Mouse (Mus musculus): ENCODE data around the gene Olfr821. TPM values are rescaled to one million over a fixed set of nuclear protein-coding genes. Genes with fewer than 3 reads are reported as not detected.

Gene Olfr821
- total and polyA plus RNA-seq, 3 experiments = not detected

DNA sequence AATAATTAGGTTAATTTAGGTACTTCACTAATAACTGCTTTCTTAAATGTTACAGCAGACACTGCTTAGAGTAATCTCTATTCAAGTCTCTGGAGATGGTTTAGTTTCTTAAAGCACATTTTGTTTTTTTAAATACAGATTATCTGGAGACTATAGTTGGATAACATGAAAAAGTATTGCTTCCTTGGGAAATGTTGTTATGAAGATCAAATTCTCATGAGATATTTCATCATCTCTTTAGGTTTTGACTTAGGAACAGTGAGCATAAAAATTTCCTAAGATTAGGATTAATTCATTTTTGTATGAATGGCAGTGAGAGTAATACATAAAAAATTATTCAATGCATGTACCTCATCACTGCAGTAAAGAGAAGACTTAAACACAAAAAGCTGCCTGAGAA lies 40.8 kb downstream of the Olfr821 start, which contains the start of gene Olfr822:
Olfr822 (plus strand) TSS at position 301 of the 400 bp plus-strand sequence.
- Histone ChIP-seq H3K36me3 (ENCODE audit: control insufficient read depth in 1 of 2, insufficient read depth in 2 of 2, low read length in 2 of 2) (no peaks in the 10 kb centered on the region), H3K79me2 (ENCODE audit: control insufficient read depth, insufficient read depth, low read length, poor library complexity) (no peaks in the 10 kb centered on the region), H3K9me3 (replicated peaks; ENCODE audit: insufficient read depth, low read length) (no peaks in the 10 kb centered on the region), H3K27me3 (ENCODE audit: control insufficient read depth in 1 of 2, insufficient read depth in 2 of 2, low read length in 2 of 2) (no peaks in the 10 kb centered on the region), H3K4me1 (ENCODE audit: control insufficient read depth in 1 of 2, insufficient read depth in 2 of 2, low read length in 2 of 2) (no peaks in the 10 kb centered on the region), H3K4me3 (ENCODE audit: control insufficient read depth in 1 of 2, insufficient read depth in 1 of 2, low read depth in 2 of 2, low read length in 2 of 2) (no peak within 1 kb of the TSS), H3K27ac (ENCODE audit: control insufficient read depth, low read depth, low read length) (no peak within 1 kb of the TSS), H3K9ac (ENCODE audit: control insufficient read depth, low read depth, low read length, poor library complexity, severe bottlenecking) (no peak within 1 kb of the TSS)
- DNase-seq (ENCODE audit: low read depth, low spot score) = no peak
- TF ChIP-seq EP300 (IDR thresholded peaks at IDR 0.05; ENCODE audit: low read depth in 1 of 2, low read length in 2 of 2) = no peak
- TF ChIP-seq UBTF (IDR thresholded peaks at IDR 0.05; ENCODE audit: borderline replicate concordance, insufficient read depth, low read depth, low read length) = no peak
- TF ChIP-seq POLR2A (IDR thresholded peaks at IDR 0.05; ENCODE audit: control insufficient read depth in 1 of 2, insufficient read depth in 1 of 2, low read depth in 1 of 2, low read length in 2 of 2, poor library complexity in 1 of 2) = no peak
- TF ChIP-seq ZNF384 (IDR thresholded peaks at IDR 0.05; ENCODE audit: low read depth, low read length) = no peak
- no peak for TF ChIP-seq CHD2 (IDR thresholded peaks at IDR 0.05; ENCODE audit: low read length)
- TF ChIP-seq MXI1 (IDR thresholded peaks at IDR 0.05; ENCODE audit: low read depth, low read length) = no peak
- no peak for TF ChIP-seq MAZ (IDR thresholded peaks at IDR 0.05; ENCODE audit: low read depth, low read length)
- no peak for TF ChIP-seq POLR2AphosphoS2 (IDR thresholded peaks at IDR 0.05; ENCODE audit: low read length)
- TF ChIP-seq E2F4 (IDR thresholded peaks at IDR 0.05; ENCODE audit: borderline replicate concordance, low read depth, low read length) = no peak
- TF ChIP-seq USF2 (IDR thresholded peaks at IDR 0.05; ENCODE audit: borderline replicate concordance in 1 of 2, insufficient read depth in 1 of 2, low read depth in 1 of 2, low read length in 2 of 2) = no peak
- no peak for TF ChIP-seq CTCF (IDR thresholded peaks at IDR 0.05 in 2 of 3, conservative IDR thresholded peaks at IDR 0.05 in 1 of 3; ENCODE audit: control insufficient read depth in 1 of 3, insufficient read depth in 1 of 3, low read depth in 2 of 3, low read length in 3 of 3, poor library complexity in 1 of 3, severe bottlenecking in 1 of 3)

Other genes starting within 250 kb of the Olfr821 start
- not detected in 2 replicates for gene Olfr810, start 235.4 kb upstream of the Olfr821 start, total RNA-seq (2012; rRNA removed)
- gene Olfr810, start 235.4 kb upstream of the Olfr821 start, polyA plus RNA-seq (2012; ENCODE audit: insufficient read depth in 1 of 2, insufficient read length in 2 of 2, low read depth in 1 of 2, low replicate concordance in 2 of 2, missing spikeins in 1 of 2) = not detected
- not detected in 2 replicates for gene Olfr811, start 226.0 kb upstream of the Olfr821 start, total RNA-seq (2012; rRNA removed)
- not detected for gene Olfr811, start 226.0 kb upstream of the Olfr821 start, polyA plus RNA-seq (2012; ENCODE audit: insufficient read depth in 1 of 2, insufficient read length in 2 of 2, low read depth in 1 of 2, low replicate concordance in 2 of 2, missing spikeins in 1 of 2)
- not detected in 2 replicates for gene Olfr812, start 184.3 kb upstream of the Olfr821 start, total RNA-seq (2012; rRNA removed)
- not detected for gene Olfr812, start 184.3 kb upstream of the Olfr821 start, polyA plus RNA-seq (2012; ENCODE audit: insufficient read depth in 1 of 2, insufficient read length in 2 of 2, low read depth in 1 of 2, low replicate concordance in 2 of 2, missing spikeins in 1 of 2)
- not detected in 2 replicates for gene Olfr813, start 175.0 kb upstream of the Olfr821 start, total RNA-seq (2012; rRNA removed)
- gene Olfr813, start 175.0 kb upstream of the Olfr821 start, polyA plus RNA-seq (2012; ENCODE audit: insufficient read depth in 1 of 2, insufficient read length in 2 of 2, low read depth in 1 of 2, low replicate concordance in 2 of 2, missing spikeins in 1 of 2) = not detected
- gene Olfr814, start 150.5 kb upstream of the Olfr821 start, total RNA-seq (2012; rRNA removed) = not detected in 2 replicates
- gene Olfr814, start 150.5 kb upstream of the Olfr821 start, polyA plus RNA-seq (2012; ENCODE audit: insufficient read depth in 1 of 2, insufficient read length in 2 of 2, low read depth in 1 of 2, low replicate concordance in 2 of 2, missing spikeins in 1 of 2) = not detected
- gene Olfr815, start 124.5 kb upstream of the Olfr821 start, total RNA-seq (2012; rRNA removed) = not detected in 2 replicates
- gene Olfr815, start 124.5 kb upstream of the Olfr821 start, polyA plus RNA-seq (2012; ENCODE audit: insufficient read depth in 1 of 2, insufficient read length in 2 of 2, low read depth in 1 of 2, low replicate concordance in 2 of 2, missing spikeins in 1 of 2) = not detected
- gene Olfr816, start 114.8 kb upstream of the Olfr821 start, total RNA-seq (2012; rRNA removed) = not detected in 2 replicates
- not detected for gene Olfr816, start 114.8 kb upstream of the Olfr821 start, polyA plus RNA-seq (2012; ENCODE audit: insufficient read depth in 1 of 2, insufficient read length in 2 of 2, low read depth in 1 of 2, low replicate concordance in 2 of 2, missing spikeins in 1 of 2)
- gene Olfr818, start 81.2 kb upstream of the Olfr821 start, total RNA-seq (2012; rRNA removed) = not detected in 2 replicates
- gene Olfr818, start 81.2 kb upstream of the Olfr821 start, polyA plus RNA-seq (2012; ENCODE audit: insufficient read depth in 1 of 2, insufficient read length in 2 of 2, low read depth in 1 of 2, low replicate concordance in 2 of 2, missing spikeins in 1 of 2) = not detected
- not detected in 2 replicates for gene Olfr819, start 63.1 kb upstream of the Olfr821 start, total RNA-seq (2012; rRNA removed)
- gene Olfr819, start 63.1 kb upstream of the Olfr821 start, polyA plus RNA-seq (2012; ENCODE audit: insufficient read depth in 1 of 2, insufficient read length in 2 of 2, low read depth in 1 of 2, low replicate concordance in 2 of 2, missing spikeins in 1 of 2) = not detected
- not detected in 2 replicates for gene Olfr247, start 54.2 kb upstream of the Olfr821 start, total RNA-seq (2012; rRNA removed)
- not detected for gene Olfr247, start 54.2 kb upstream of the Olfr821 start, polyA plus RNA-seq (2012; ENCODE audit: insufficient read depth in 1 of 2, insufficient read length in 2 of 2, low read depth in 1 of 2, low replicate concordance in 2 of 2, missing spikeins in 1 of 2)
- not detected in 2 replicates for gene Gm10310, start 45.3 kb upstream of the Olfr821 start, total RNA-seq (2012; rRNA removed)
- not detected for gene Gm10310, start 45.3 kb upstream of the Olfr821 start, polyA plus RNA-seq (2012; ENCODE audit: insufficient read depth in 1 of 2, insufficient read length in 2 of 2, low read depth in 1 of 2, low replicate concordance in 2 of 2, missing spikeins in 1 of 2)
- gene Olfr820, start 17.7 kb upstream of the Olfr821 start, total RNA-seq (2012; rRNA removed) = not detected in 2 replicates
- not detected for gene Olfr820, start 17.7 kb upstream of the Olfr821 start, polyA plus RNA-seq (2012; ENCODE audit: insufficient read depth in 1 of 2, insufficient read length in 2 of 2, low read depth in 1 of 2, low replicate concordance in 2 of 2, missing spikeins in 1 of 2)
- gene Olfr822, start 40.9 kb downstream of the Olfr821 start, total RNA-seq (2012; rRNA removed) = not detected in 2 replicates
- not detected for gene Olfr822, start 40.9 kb downstream of the Olfr821 start, polyA plus RNA-seq (2012; ENCODE audit: insufficient read depth in 1 of 2, insufficient read length in 2 of 2, low read depth in 1 of 2, low replicate concordance in 2 of 2, missing spikeins in 1 of 2)
- gene Olfr823, start 85.0 kb downstream of the Olfr821 start, total RNA-seq (2012; rRNA removed) = not detected in 2 replicates
- gene Olfr823, start 85.0 kb downstream of the Olfr821 start, polyA plus RNA-seq (2012; ENCODE audit: insufficient read depth in 1 of 2, insufficient read length in 2 of 2, low read depth in 1 of 2, low replicate concordance in 2 of 2, missing spikeins in 1 of 2) = not detected
- not detected in 2 replicates for gene Olfr824, start 99.7 kb downstream of the Olfr821 start, total RNA-seq (2012; rRNA removed)
- gene Olfr824, start 99.7 kb downstream of the Olfr821 start, polyA plus RNA-seq (2012; ENCODE audit: insufficient read depth in 1 of 2, insufficient read length in 2 of 2, low read depth in 1 of 2, low replicate concordance in 2 of 2, missing spikeins in 1 of 2) = not detected
- gene Olfr825, start 136.4 kb downstream of the Olfr821 start, total RNA-seq (2012; rRNA removed) = not detected in 2 replicates
- gene Olfr825, start 136.4 kb downstream of the Olfr821 start, polyA plus RNA-seq (2012; ENCODE audit: insufficient read depth in 1 of 2, insufficient read length in 2 of 2, low read depth in 1 of 2, low replicate concordance in 2 of 2, missing spikeins in 1 of 2) = not detected
- gene Olfr826, start 153.8 kb downstream of the Olfr821 start, total RNA-seq (2012; rRNA removed) = not detected in 2 replicates
- not detected for gene Olfr826, start 153.8 kb downstream of the Olfr821 start, polyA plus RNA-seq (2012; ENCODE audit: insufficient read depth in 1 of 2, insufficient read length in 2 of 2, low read depth in 1 of 2, low replicate concordance in 2 of 2, missing spikeins in 1 of 2)
- gene Olfr827, start 184.1 kb downstream of the Olfr821 start, total RNA-seq (2012; rRNA removed) = not detected in 2 replicates
- not detected for gene Olfr827, start 184.1 kb downstream of the Olfr821 start, polyA plus RNA-seq (2012; ENCODE audit: insufficient read depth in 1 of 2, insufficient read length in 2 of 2, low read depth in 1 of 2, low replicate concordance in 2 of 2, missing spikeins in 1 of 2)
- not detected in 2 replicates for gene Neurod4, start 249.9 kb downstream of the Olfr821 start, total RNA-seq (2012; rRNA removed)
- gene Neurod4, start 249.9 kb downstream of the Olfr821 start, polyA plus RNA-seq (2012; ENCODE audit: insufficient read depth in 1 of 2, insufficient read length in 2 of 2, low read depth in 1 of 2, low replicate concordance in 2 of 2, missing spikeins in 1 of 2) = not detected